Comparison of ENCODE assay signal across 11 mouse cellular contexts in genomic region chr14:45462374-45462773, GRCm38 (mm10). TPM values are rescaled to one million over a fixed set of nuclear protein-coding genes. Genes with fewer than 3 reads are reported as not detected.
DNase-seq lines count a peak whose midpoint lies in the region; ATAC-seq lines count a peak whose summit lies in the region.
"Had no signal": no experiment of that assay in that cellular context is flagged by ENCODE, and none has a peak within 500 bp of the region (broad histone marks: within the 10 kb centered on the region; RNA-seq: fewer than 3 reads in every experiment).

No protein-coding gene starts in this region.

- peak overlapping the region; percentile 72 for H3K27ac ChIP-seq in forebrain, embryonic 12.5 days
- H3K27ac ChIP-seq in neural tube, embryonic 15.5 days (replicated peaks) = peak overlapping the region; percentile 78

- WGBS in forebrain, embryonic 12.5 days = 23% methylated on average over 6 of the region's 6 CpGs
- 18% methylated on average over 6 of the region's 6 CpGs for WGBS in neural tube, embryonic 15.5 days

- DNase-seq in left cerebral cortex, adult 11 months (ENCODE audit: low spot score) = peak; percentile 22
- DNase-seq in left cerebral cortex, adult 18-20 months (ENCODE audit: low spot score in 2 of 2) = no peak
- DNase-seq in layer of hippocampus, postnatal 14 days (ENCODE audit: low spot score in 2 of 2) = peak; percentile 63 to 78
- DNase-seq in ovary, adult 18-20 months (ENCODE audit: low spot score) = no peak
- no peak for DNase-seq in lung, postnatal 25 days (ENCODE audit: low spot score)
- DNase-seq: thymus, adult 18-20 months had no signal

- peak; percentile 89 for ATAC-seq in forebrain, embryonic 12.5 days (ENCODE audit: low FRiP score)
- peak; percentile 85 for ATAC-seq in neural tube, embryonic 15.5 days (ENCODE audit: low FRiP score)
- ATAC-seq in activated CD4-positive, CD25-positive, alpha-beta regulatory T cell, adult 4 months = no peak

- no peak overlapping the region for H3K9ac ChIP-seq in forebrain, embryonic 12.5 days
- H3K9ac ChIP-seq in neural tube, embryonic 15.5 days (replicated peaks) = no peak overlapping the region
- H3K9ac ChIP-seq: heart, embryonic 12.5 days; limb, embryonic 12.5 days had no signal

- no peak overlapping the region for H3K4me3 ChIP-seq in forebrain, embryonic 12.5 days (replicated peaks)
- no peak overlapping the region for H3K4me3 ChIP-seq in neural tube, embryonic 15.5 days (replicated peaks)
- H3K4me3 ChIP-seq: heart, embryonic 12.5 days; limb, embryonic 12.5 days had no signal

- no peaks in the 10 kb centered on the region for H3K9me3 ChIP-seq in forebrain, embryonic 12.5 days
- H3K9me3 ChIP-seq in neural tube, embryonic 15.5 days (replicated peaks) = no peaks in the 10 kb centered on the region
- H3K9me3 ChIP-seq: heart, embryonic 12.5 days; limb, embryonic 12.5 days had no signal

- H3K4me1 ChIP-seq in forebrain, embryonic 12.5 days = peaks cover 27% of the 10 kb centered on the region
- H3K4me1 ChIP-seq in neural tube, embryonic 15.5 days = peaks cover 19% of the 10 kb centered on the region

- H3K27me3 ChIP-seq in forebrain, embryonic 12.5 days = no peaks in the 10 kb centered on the region
- no peaks in the 10 kb centered on the region for H3K27me3 ChIP-seq in neural tube, embryonic 15.5 days (replicated peaks)
- H3K27me3 ChIP-seq: heart, embryonic 12.5 days; limb, embryonic 12.5 days had no signal

- H3K4me2 ChIP-seq in forebrain, embryonic 12.5 days = 0 out of 2 replicates have a peak overlapping the region, but pooled peaks have one; percentile 3
- H3K4me2 ChIP-seq in neural tube, embryonic 15.5 days = no peak overlapping the region
- H3K4me2 ChIP-seq: heart, embryonic 12.5 days; limb, embryonic 12.5 days had no signal

- H3K36me3 ChIP-seq in forebrain, embryonic 12.5 days (replicated peaks) = peaks cover 62% of the 10 kb centered on the region
- H3K36me3 ChIP-seq in neural tube, embryonic 15.5 days = peaks cover 47% of the 10 kb centered on the region

RNA-seq across cellular contexts. Expression of gene Gnpnat1, which starts 57.7 kb away (rescaled TPM):
- 10 to 100 TPM; 19.1 to 21.1 TPM for total RNA-seq in left cerebral cortex, adult 18-20 months (2021)
- 25.2 and 28.5 TPM in 2 replicates for polyA plus RNA-seq in forebrain, embryonic 12.5 days (2016; fragmentation: Nextera tagmentation; extraction: Ambion mirVana)
- 10 to 100 TPM; 11.3 to 14.4 TPM for total RNA-seq in layer of hippocampus, postnatal 14 days (2021)
- polyA plus RNA-seq in neural tube, embryonic 15.5 days (2015; fragmentation: Nextera tagmentation; extraction: Ambion mirVana) = 29.4 and 32.6 TPM in 2 replicates
- polyA plus RNA-seq in activated CD4-positive, CD25-positive, alpha-beta regulatory T cell, adult 4 months (2017; shearing (Covaris generic)) = 10 to 100 TPM; 57.6 to 71.0 TPM

Comparison
In these comparisons a context has a peak if more than half of its experiments do, and no peak if none do; other contexts are left out.
1. DNase-seq: peak in left cerebral cortex, adult 11 months (single experiment) and layer of hippocampus, postnatal 14 days (2 of 2); none in left cerebral cortex, adult 18-20 months (0 of 2), ovary, adult 18-20 months (single experiment) and lung, postnatal 25 days (single experiment).